Mouse (Mus musculus): ENCODE results near the gene Zfand2a.

- TF ChIP-seq POLR2A (IDR thresholded peaks at IDR 0.05; ENCODE audit: borderline replicate concordance, control insufficient read depth, low read depth, low read length): no peak
- TF ChIP-seq CTCF (IDR thresholded peaks at IDR 0.05; ENCODE audit: control insufficient read depth, insufficient read depth, low read length): no peak
Measured at GRCm38 (mm10) chr5:139448025-139448424, 36.3 kb downstream of the Zfand2a start.
